Mouse (Mus musculus) thymus, postnatal 0 days (tissue): Measurements from ENCODE around the gene Zfp81. TPM values are rescaled to one million over a fixed set of nuclear protein-coding genes. Genes with fewer than 3 reads are reported as not detected.
"Not testable (repeated sequence)": the region's sequence is repeated elsewhere in the genome, so short reads cannot be mapped to it uniquely, and the experiment has no call there.

Experiments used
- DNase-seq: peaks from one replicate; pipeline ENCODE4 v3.0.0-alpha.2; 2015; ENCODE audit warnings: low spot score
- polyA plus RNA-seq: library from polyadenylated mRNA; unstranded; fragments of >200 nt; fragmentation: Nextera tagmentation; extraction: Ambion mirVana; gene quantifications from 2 replicates; pipeline ENCODE4 v1.2.1, GENCODE M21; 2015

The Zfp81 gene
- 7.7 and 8.3 TPM in 2 replicates for polyA plus RNA-seq

GRCm38 (mm10) chr17:33358411-33359384 lies at the start of gene Zfp81:
Zfp81 (minus strand) TSS chr17:33358878.
- peak; percentile 91 for DNase-seq

DNA sequence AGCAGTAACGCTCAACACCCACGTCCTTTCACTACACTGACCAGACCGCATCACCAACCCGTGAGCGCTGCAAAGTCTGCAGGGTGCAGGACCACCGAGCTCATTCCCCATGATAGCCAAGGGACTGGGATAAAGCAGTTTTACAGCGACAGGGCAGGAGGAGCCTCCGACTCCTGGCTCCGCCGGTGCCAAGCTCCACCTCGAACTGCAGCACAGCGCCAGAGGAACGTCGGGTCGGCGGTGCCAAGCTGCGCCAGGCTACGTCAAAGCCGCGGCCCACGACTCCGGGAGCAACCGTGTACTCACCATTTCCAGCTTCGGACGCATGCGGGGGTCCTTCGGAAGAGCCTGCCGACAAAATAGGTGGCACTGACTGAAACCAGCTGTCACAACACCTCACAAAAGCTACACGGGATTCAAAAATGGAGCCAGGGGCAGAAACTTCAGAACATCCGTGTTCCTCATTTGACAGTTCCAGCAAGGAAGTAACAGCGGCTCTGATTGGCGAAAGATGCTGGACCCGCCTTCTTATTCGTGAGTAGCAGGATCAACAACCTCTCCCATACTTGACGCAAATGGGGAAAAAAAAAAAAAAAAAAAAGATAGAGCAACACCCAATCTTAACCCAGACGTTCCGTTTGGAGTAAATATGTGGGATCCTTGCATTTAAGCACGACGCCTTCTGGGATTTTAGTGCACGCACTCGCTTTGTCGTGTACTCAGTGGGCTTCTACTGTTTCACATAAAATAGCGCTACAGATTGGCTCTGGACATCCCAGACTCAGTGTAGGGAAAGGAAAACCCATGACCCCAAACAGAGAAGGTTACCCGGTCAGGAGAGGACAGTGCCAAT lies 35.7 kb upstream of the Zfp81 start, which contains the start of gene Zfp101:
Zfp101 (minus strand) TSS at position 460 of the 853 bp plus-strand sequence.
- DNase-seq, result peak; percentile 92

GRCm38 (mm10) chr17:33392271-33392670 lies 33.6 kb upstream of the Zfp81 start:
- DNase-seq, result no peak

DNA sequence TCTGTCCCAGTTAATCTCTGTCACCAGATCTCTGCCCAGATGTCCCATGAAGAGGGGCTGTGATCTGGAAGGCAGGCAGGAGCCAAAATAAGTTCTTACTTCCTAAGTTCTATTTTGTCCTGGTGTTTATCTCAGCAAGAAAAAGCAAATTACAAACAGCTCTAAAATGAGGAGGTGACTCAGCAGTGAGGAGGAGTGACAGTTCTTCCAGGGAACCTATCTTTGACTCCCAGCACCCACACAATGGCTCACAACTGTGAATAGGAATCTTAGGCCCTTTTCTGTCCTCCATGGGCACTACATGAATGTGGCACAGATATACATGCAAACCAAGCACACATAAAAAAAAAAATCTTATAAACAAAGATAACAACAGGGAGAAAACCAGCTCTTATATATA lies 27.0 kb upstream of the Zfp81 start:
- no peak for DNase-seq

DNA sequence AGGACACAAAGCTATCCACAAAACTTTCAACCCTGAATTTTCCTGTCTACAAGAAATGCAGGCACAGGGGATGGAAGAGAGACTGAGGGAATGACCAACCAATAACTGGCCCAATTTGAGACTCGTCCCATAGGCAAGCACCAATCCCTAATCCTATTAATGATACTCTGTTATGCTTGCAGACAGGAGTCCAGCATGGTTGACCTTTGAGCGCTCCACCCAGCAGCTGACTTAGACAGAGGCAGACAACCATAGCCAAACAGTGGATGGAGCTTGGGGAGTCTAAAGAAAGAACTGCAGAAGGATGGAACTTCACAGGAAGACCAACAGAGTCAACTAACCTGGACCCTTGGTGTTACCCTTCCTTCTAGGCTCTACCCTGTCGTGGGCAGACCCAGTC lies 14.1 kb upstream of the Zfp81 start:
- DNase-seq, result no peak

GRCm38 (mm10) chr17:33352981-33353380 lies 5.7 kb downstream of the Zfp81 start:
- no peak for DNase-seq

DNA sequence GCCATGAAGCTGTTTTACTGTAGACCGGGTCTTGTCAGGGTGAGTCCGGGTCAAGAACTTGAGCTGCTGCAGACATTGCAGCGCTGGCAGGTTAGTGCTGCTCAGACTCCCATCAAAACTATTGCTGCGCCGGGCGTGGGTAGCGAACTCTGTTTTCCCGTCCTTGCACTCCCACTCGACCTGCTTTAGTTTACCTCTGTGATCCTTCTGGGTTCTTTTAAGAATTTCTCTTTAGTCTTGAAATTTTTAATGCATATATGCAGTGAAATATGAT lies 68.9 kb downstream of the Zfp81 start:
- not testable (repeated sequence) for DNase-seq

DNA sequence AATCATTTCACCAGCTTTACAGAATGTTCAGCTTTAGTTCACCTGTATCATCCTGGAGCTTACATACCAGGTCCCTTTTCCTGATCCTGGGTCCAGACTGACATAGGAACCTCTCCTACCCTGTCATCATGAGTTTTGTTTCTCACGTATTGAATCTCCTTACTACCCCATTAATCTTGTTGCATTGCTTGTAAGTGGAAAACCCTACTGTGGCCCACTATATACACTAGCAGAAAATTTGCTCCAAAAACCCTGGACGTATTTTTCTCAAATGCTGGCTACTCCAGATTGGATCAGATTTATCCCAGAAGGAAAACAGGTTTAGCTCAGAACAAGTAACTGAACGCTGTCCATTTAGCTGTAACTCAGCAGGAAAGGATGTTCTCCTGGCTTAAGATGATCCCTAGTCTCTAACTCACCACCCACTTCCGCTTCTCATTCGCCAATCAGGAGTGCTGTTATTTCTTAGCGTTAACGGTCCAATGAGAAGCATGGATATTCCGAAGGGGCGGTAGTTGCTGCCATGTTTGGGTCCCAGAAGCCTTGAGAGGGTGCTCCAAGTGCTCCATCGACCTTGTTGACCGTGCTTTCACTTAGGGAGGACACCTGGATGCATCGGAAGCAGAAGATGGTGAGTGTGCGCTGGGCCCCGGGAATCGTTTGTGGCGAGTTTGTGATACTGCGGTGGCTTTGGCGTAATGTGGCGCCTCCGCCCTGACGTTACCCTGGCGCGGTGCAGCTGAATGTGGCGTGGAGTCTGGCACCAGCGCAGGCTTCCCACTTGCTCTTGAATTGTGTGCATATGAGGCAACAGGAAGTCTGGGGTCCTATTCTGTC lies 69.4 kb downstream of the Zfp81 start, which contains the start of gene Zfp955b:
Zfp955b (plus strand) TSS at position 506 of the 837 bp plus-strand sequence.
- not testable (repeated sequence) for DNase-seq

Other genes starting within 250 kb of the Zfp81 start
- gene Morc2b, start 219.2 kb downstream of the Zfp81 start, polyA plus RNA-seq, result not detected in 2 replicates
- not detected in 2 replicates for gene Olfr55, start 190.4 kb downstream of the Zfp81 start, polyA plus RNA-seq
- gene Olfr239, start 167.6 kb downstream of the Zfp81 start, polyA plus RNA-seq, result not detected in 2 replicates
- 0.03 TPM in 1 of 2 replicates, not detected in the other for gene Olfr1564, start 137.2 kb downstream of the Zfp81 start, polyA plus RNA-seq
- gene Zfp955a, start 103.7 kb downstream of the Zfp81 start, polyA plus RNA-seq, result 19.5 and 21.7 TPM in 2 replicates
- 0.03 and 0.05 TPM in 2 replicates for gene Olfr63, start 94.2 kb downstream of the Zfp81 start, polyA plus RNA-seq
- gene Zfp955b, start 69.3 kb downstream of the Zfp81 start, polyA plus RNA-seq, result 10.4 and 11.0 TPM in 2 replicates
- gene Zfp101, start 35.8 kb upstream of the Zfp81 start, polyA plus RNA-seq, result 17.9 and 22.5 TPM in 2 replicates
- gene Actl9, start 74.0 kb upstream of the Zfp81 start, polyA plus RNA-seq, result not detected in 2 replicates
- 19.6 and 21.0 TPM in 2 replicates for gene Adamts10, start 165.3 kb upstream of the Zfp81 start, polyA plus RNA-seq
- 10.9 and 12.7 TPM in 2 replicates for gene Myo1f, start 196.8 kb upstream of the Zfp81 start, polyA plus RNA-seq